Mouse (Mus musculus) T-helper 1 cell (primary cell): Measurements from ENCODE around the gene Ube2a.
"Not testable (repeated sequence)": the region's sequence is repeated elsewhere in the genome, so short reads cannot be mapped to it uniquely, and the experiment has no call there.

Experiments used
- in situ Hi-C: fragments of 300-600 bp; cut with MboI, MseI; formaldehyde crosslinking; loops from one replicate; pipeline ENCODE4 v1.15.1; 2025; ENCODE audit warnings: high pct_unique_total_duplicates

Gene Ube2a

GRCm38 (mm10) chrX:36873765-36874164 is at the start of gene Ube2a, which contains the start of gene C330007P06Rik:
TSS of gene Ube2a (plus strand) at chrX:36873900.
TSS of gene C330007P06Rik (minus strand) at chrX:36874111.
- in situ Hi-C loops, result no loop called here

GRCm38 (mm10) chrX:36823932-36824711 is 49.6 kb upstream of the Ube2a start:
- in situ Hi-C loops, result no loop called here

GRCm38 (mm10) chrX:36825032-36825431 is 48.7 kb upstream of the Ube2a start:
- in situ Hi-C loops, result loop anchor here (5.0 kb wide), 1 partner anchor 82 kb away; no protein-coding TSS in a partner anchor

DNA sequence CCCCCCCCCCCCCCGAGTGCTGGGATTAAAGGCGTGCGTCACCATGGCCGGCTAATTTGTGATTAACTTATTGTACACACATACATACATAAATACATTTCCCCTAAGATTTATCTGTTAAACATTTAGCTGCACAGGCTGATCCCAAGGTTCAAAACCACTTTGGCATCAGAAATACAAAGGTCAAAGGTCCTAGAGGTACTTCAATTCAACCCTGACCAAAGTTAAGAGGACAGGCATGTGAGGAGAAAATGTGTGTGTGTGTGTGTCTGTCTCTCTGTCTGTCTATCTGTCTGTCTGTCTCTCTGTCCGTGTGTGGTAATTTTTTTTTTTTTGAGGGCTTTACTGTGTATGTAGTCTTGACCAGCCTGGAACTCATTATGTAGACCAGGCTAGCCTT is 46.8 kb upstream of the Ube2a start:
- in situ Hi-C loops, result loop anchor here (5.0 kb wide), 1 partner anchor 80 kb away; no protein-coding TSS in a partner anchor

GRCm38 (mm10) chrX:36830271-36830670 is 43.4 kb upstream of the Ube2a start:
- in situ Hi-C loops, result loop anchor here (10.0 kb wide), 1 partner anchor 195 kb away; no protein-coding TSS in a partner anchor

GRCm38 (mm10) chrX:36831632-36832031 is 42.1 kb upstream of the Ube2a start:
- in situ Hi-C loops, result loop anchor here (10.0 kb wide), 1 partner anchor 193 kb away; no protein-coding TSS in a partner anchor

- in situ Hi-C loops, result loop anchor here (10.0 kb wide), 1 partner anchor 191 kb away; no protein-coding TSS in a partner anchor
Observed at GRCm38 (mm10) chrX:36833397-36834084, 40.2 kb upstream of the Ube2a start.

DNA sequence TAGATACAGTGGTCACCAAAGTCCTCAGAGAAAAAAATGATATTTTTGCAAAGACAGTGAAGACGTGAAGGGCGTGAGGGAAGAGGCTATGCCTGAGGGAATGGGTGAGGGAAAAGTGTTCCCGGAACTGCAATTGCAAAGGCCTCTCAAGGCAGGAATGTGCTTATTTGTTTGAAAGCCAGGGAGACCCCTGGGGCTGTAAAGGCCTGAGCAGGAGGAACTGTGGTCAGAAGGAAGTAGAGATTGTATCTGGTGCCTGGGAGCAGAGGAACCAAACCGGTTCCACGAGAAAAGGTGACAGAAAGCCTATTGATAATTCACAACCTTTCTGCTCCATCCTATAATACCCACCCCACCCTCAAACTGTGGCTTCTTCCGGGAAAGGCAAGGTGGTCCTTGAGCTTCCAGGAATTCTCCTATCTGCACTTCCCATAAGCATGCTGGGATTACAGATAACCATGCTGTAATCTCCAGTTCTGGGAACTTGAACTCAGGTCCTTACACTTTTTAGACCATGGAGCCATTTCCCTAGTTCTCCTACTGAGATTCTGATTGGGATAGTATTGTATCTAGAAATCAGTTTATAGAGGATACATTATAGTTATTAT is 36.5 kb upstream of the Ube2a start:
- in situ Hi-C loops, result loop anchor here (10.0 kb wide), 1 partner anchor 188 kb away; no protein-coding TSS in a partner anchor

GRCm38 (mm10) chrX:36839391-36839790 is 34.3 kb upstream of the Ube2a start:
- in situ Hi-C loops, result loop anchor here (10.0 kb wide), 1 partner anchor 185 kb away; no protein-coding TSS in a partner anchor

DNA sequence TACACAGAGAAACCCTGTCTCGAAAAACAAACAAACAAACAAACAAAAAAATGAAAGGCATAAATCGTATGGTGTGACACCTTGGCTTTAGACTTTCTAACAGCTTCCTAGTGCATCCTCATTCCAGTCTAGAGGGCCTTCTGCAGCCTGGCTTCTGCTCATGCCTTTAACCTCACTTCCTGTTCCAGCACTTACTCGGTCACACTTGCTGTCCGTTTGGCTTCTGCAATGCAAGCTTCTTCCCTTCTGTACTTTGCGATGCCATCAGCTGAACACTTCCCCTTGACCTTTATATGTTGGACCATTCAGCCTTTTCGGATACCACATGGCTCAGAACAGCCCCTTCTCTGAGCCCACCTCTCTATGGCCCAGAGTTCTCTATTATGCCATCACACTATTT is 32.0 kb upstream of the Ube2a start:
- in situ Hi-C loops, result no loop called here

DNA sequence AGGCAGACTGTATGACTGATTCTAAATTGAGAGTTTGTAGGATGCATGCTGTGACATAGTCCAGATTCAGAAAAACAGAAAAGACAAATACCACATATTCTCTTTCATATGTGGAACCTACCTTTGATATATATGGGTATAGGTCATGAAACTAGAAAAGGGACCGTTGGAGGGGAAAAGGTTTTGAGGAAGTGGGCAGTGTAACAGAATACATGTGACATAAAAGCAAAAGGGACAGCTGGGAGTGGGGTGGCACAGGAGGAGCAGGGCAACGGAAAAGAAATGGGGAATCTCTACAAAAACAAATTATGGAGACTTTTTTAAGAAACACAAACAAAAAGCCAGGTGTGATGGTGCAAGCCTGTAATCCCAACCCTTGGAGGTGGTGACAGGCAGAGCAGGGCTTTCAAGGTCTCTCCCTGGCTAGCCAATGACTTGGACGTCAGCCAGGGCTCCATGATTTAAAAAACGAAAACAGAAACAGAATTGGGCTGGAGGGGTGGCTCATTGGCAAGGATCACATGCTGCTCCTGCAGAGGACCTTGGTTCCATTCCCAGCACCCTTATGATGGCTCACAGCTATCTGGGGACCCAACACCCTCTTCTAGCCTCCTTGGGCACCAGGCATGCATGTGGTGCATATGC is 30.2 kb upstream of the Ube2a start:
- in situ Hi-C loops, result no loop called here

GRCm38 (mm10) chrX:36847152-36847551 is 26.5 kb upstream of the Ube2a start:
- in situ Hi-C loops, result no loop called here

- in situ Hi-C loops, result no loop called here
Observed at GRCm38 (mm10) chrX:36852631-36853030, 21.1 kb upstream of the Ube2a start.

DNA sequence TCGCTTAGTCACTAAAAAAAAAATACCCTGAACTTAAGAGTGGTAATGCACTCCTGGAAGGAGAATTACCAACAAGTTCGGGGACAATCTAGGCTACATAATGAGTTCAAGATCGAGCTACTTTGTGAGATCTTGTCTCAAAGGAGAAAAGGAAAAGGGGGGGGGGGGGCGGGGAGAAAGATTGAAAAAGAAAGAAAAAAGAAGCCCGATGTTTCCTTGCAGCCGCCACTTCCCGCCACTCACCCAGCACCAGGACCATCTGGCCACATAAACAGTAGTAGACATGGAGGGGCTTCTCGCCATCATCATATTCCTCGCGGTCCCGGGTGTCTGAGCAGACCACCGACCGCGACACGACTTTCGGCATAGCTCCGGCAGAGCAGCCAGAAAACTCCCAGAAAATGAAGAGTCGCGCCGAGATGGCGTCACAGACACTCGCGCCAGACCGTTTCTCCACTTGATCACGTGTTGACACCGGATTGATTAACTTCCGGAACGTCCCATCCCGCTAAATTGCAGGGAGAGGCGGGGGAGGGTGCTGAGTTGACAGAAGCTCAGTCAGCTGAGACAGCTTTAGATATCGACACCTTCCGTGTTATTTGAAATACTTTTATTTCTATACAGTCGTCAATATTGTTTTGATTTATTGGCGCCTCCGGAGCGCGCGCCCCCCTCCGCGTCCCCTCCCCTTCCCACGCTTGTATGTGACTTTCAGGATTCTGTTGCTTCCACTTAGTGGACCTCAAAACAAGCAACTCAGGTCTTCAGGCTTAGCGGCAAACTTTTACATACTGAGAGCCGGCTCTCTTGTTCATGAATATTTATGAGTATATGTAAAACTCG is 9.7 kb upstream of the Ube2a start:
- in situ Hi-C loops, result no loop called here

GRCm38 (mm10) chrX:36864609-36865328 is 8.9 kb upstream of the Ube2a start:
- in situ Hi-C loops, result no loop called here

GRCm38 (mm10) chrX:36870372-36870771 is 3.3 kb upstream of the Ube2a start:
- in situ Hi-C loops, result no loop called here

DNA sequence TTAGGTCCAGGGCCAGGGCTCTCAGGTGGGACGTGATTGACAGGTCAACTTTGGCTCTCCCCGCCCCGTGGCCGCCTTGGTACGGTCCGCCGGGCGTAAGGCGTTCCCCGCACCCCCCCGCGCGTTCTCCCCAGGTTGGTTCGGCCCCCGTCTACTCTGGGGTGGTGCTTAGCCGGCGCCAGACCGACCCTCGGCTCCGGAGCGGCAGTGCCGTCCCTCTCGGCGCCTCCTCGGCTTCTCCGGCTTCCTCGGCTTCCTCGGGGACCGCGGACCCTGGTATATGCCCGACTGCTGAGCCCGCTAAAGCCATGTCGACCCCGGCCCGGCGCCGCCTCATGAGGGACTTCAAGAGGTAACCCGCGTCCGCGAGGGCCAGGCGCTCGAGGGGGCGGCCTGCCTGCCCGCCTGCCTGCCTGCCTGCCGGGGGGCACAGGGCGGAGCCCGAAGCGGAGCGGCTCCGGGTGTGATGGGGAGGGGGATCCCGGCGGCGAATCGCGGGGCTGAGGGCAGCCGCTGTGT is 537 bp downstream of the Ube2a start:
- in situ Hi-C loops, result no loop called here

- in situ Hi-C loops, result no loop called here
Observed at GRCm38 (mm10) chrX:36874704-36875128, 1.0 kb downstream of the Ube2a start.

GRCm38 (mm10) chrX:36884719-36885118 is 11.0 kb downstream of the Ube2a start:
- in situ Hi-C loops, result no loop called here

GRCm38 (mm10) chrX:36898931-36899330 is 25.2 kb downstream of the Ube2a start:
- in situ Hi-C loops, result not testable (repeated sequence)
